Mouse (Mus musculus) CH12.LX (cell line): Measurements from ENCODE around the gene Brd3. TPM values are rescaled to one million over a fixed set of nuclear protein-coding genes. Genes with fewer than 3 reads are reported as not detected.

Experiments used
- DNase-seq: peaks from one replicate; pipeline ENCODE4 v3.0.0-alpha.2; 2013; ENCODE audit errors: extremely low read depth
- H3K27ac ChIP-seq: 2 replicates; pipeline ENCODE4 v1.5.1; 2012; ENCODE audit warnings: low read depth, mild to moderate bottlenecking, control low read depth, moderate library complexity; ENCODE audit not compliant: insufficient read depth
- H3K27me3 ChIP-seq: replicated peaks from 2 replicates; pipeline ENCODE3; 2012; ENCODE audit warnings: inconsistent platforms
- H3K36me3 ChIP-seq, 2 experiments: replicated peaks in 1 of 2; 2 replicates each; pipeline versions ENCODE3 to v1.6.1; 2012; ENCODE audit warnings: inconsistent platforms in 1 of 2, low read length in 1 of 2, mild to moderate bottlenecking in 1 of 2, mixed read lengths in 1 of 2, moderate library complexity in 1 of 2; ENCODE audit not compliant: control insufficient read depth in 1 of 2, insufficient read depth in 1 of 2
- H3K4me1 ChIP-seq, 2 experiments: 2 replicates each; pipeline ENCODE4 v1.6.1; 2012; ENCODE audit warnings: inconsistent platforms in 1 of 2, moderate library complexity in 1 of 2; ENCODE audit not compliant: insufficient read depth in 2 of 2, control insufficient read depth in 1 of 2
- H3K4me2 ChIP-seq: 2 replicates; pipeline ENCODE4 v1.6.1; 2012; ENCODE audit warnings: low read depth, mild to moderate bottlenecking, control low read depth; ENCODE audit not compliant: poor library complexity, insufficient read depth, severe bottlenecking
- H3K4me3 ChIP-seq, 3 experiments: fragments of 150-350 bp in 1 of 3; sonication (generic) in 1 of 3; replicated peaks in 1 of 3; 2 replicates each; pipeline versions ENCODE3 to v1.5.1; 2011 to 2012; ENCODE audit warnings: low read depth in 2 of 3, low read length in 2 of 3, mild to moderate bottlenecking in 2 of 3, moderate library complexity in 2 of 3, control low read depth in 1 of 3, improper control_type of control experiment in 1 of 3, inconsistent platforms in 1 of 3, mixed read lengths in 1 of 3; ENCODE audit not compliant: poor library complexity in 1 of 3
- H3K79me2 ChIP-seq: replicated peaks from 2 replicates; pipeline ENCODE4 v1.6.1; 2012; ENCODE audit warnings: mild to moderate bottlenecking, moderate library complexity; ENCODE audit not compliant: control insufficient read depth, poor library complexity, insufficient read depth, severe bottlenecking; ENCODE audit errors: extremely low read depth
- H3K9ac ChIP-seq: 2 replicates; pipeline ENCODE4 v1.6.1; 2012; ENCODE audit warnings: low read depth, mild to moderate bottlenecking, control low read depth, moderate library complexity; ENCODE audit not compliant: insufficient read depth
- H3K9me3 ChIP-seq: replicated peaks from 2 replicates; pipeline ENCODE3; 2012; ENCODE audit warnings: low read length, inconsistent platforms, mixed read lengths
- CTCF ChIP-seq, 2 experiments: IDR thresholded peaks in 1 of 2; conservative IDR thresholded peaks in 1 of 2; 2 replicates each; pipeline ENCODE4 v1.5.1; 2011 to 2012; ENCODE audit warnings: low read depth in 2 of 2, low read length in 2 of 2, improper control_type of control experiment in 1 of 2, inconsistent platforms in 1 of 2, mild to moderate bottlenecking in 1 of 2, moderate library complexity in 1 of 2
- ELF1 ChIP-seq: IDR thresholded peaks from 2 replicates; pipeline ENCODE4 v1.6.1; 2014; ENCODE audit warnings: low read depth, mild to moderate bottlenecking, inconsistent platforms, low read length, improper control_type of control experiment
- EP300 ChIP-seq: IDR thresholded peaks from 2 replicates; pipeline ENCODE4 v1.6.1; 2011; ENCODE audit warnings: low read length, improper control_type of control experiment
- GABPA ChIP-seq: IDR thresholded peaks from 2 replicates; pipeline ENCODE4 v1.6.1; 2012; ENCODE audit warnings: low read depth, low read length, improper control_type of control experiment, inconsistent platforms; ENCODE audit not compliant: insufficient replicate concordance
- HCFC1 ChIP-seq: IDR thresholded peaks from 2 replicates; pipeline ENCODE4 v1.6.1; 2012; ENCODE audit warnings: low read depth, mild to moderate bottlenecking, inconsistent platforms, low read length, improper control_type of control experiment
- IRF4 ChIP-seq: IDR thresholded peaks from 2 replicates; pipeline ENCODE4 v1.6.1; 2014; ENCODE audit warnings: low read depth, mild to moderate bottlenecking, inconsistent platforms, low read length, improper control_type of control experiment
- JUN ChIP-seq: IDR thresholded peaks from 2 replicates; pipeline ENCODE4 v1.6.1; 2011; ENCODE audit warnings: low read depth, mild to moderate bottlenecking, low read length, improper control_type of control experiment, moderate library complexity; ENCODE audit not compliant: insufficient read depth
- JUND ChIP-seq: conservative IDR thresholded peaks from 2 replicates; pipeline ENCODE4 v1.6.1; 2011; ENCODE audit warnings: low read depth, low read length, improper control_type of control experiment
- KAT2A ChIP-seq: IDR thresholded peaks from 2 replicates; pipeline ENCODE4 v1.6.1; 2012; ENCODE audit warnings: low read length, improper control_type of control experiment, inconsistent platforms; ENCODE audit not compliant: insufficient replicate concordance
- MAFK ChIP-seq: IDR thresholded peaks from 2 replicates; pipeline ENCODE4 v1.6.1; 2011; ENCODE audit warnings: low read length, improper control_type of control experiment; ENCODE audit not compliant: insufficient replicate concordance
- MEF2A ChIP-seq: IDR thresholded peaks from 2 replicates; pipeline ENCODE4 v1.6.1; 2014; ENCODE audit warnings: low read depth, mild to moderate bottlenecking, inconsistent platforms, low read length, improper control_type of control experiment, borderline replicate concordance
- MXI1 ChIP-seq: IDR thresholded peaks from 2 replicates; pipeline ENCODE4 v1.6.1; 2011; ENCODE audit warnings: mild to moderate bottlenecking, low read depth, low read length, improper control_type of control experiment
- MYC ChIP-seq: IDR thresholded peaks from 2 replicates; pipeline ENCODE4 v1.6.1; 2011; ENCODE audit warnings: low read depth, mild to moderate bottlenecking, improper control_type of control experiment, low read length
- POLR2A ChIP-seq: IDR thresholded peaks from 2 replicates; pipeline ENCODE4 v1.6.1; 2011; ENCODE audit warnings: low read depth, mild to moderate bottlenecking, improper control_type of control experiment, low read length
- RCOR1 ChIP-seq: conservative IDR thresholded peaks from 2 replicates; pipeline ENCODE4 v1.6.1; 2012; ENCODE audit warnings: low read depth, mild to moderate bottlenecking, inconsistent platforms, low read length, improper control_type of control experiment
- SIN3A ChIP-seq: IDR thresholded peaks from 2 replicates; pipeline ENCODE4 v1.6.1; 2012; ENCODE audit warnings: low read length, improper control_type of control experiment, inconsistent platforms
- SMC3 ChIP-seq: IDR thresholded peaks from 2 replicates; pipeline ENCODE4 v1.6.1; 2011; ENCODE audit warnings: low read depth, low read length, improper control_type of control experiment
- TBP ChIP-seq: conservative IDR thresholded peaks from 2 replicates; pipeline ENCODE4 v1.6.1; 2011; ENCODE audit warnings: low read depth, low read length, improper control_type of control experiment
- USF1 ChIP-seq: IDR thresholded peaks from 2 replicates; pipeline ENCODE4 v1.6.1; 2014; ENCODE audit warnings: low read depth, mild to moderate bottlenecking, inconsistent platforms, low read length, improper control_type of control experiment
- USF2 ChIP-seq: conservative IDR thresholded peaks from 2 replicates; pipeline ENCODE4 v1.6.1; 2011; ENCODE audit warnings: low read depth, low read length, improper control_type of control experiment
- ZKSCAN1 ChIP-seq: IDR thresholded peaks from 2 replicates; pipeline ENCODE4 v1.6.1; 2012; ENCODE audit warnings: low read depth, inconsistent platforms, low read length, improper control_type of control experiment, borderline replicate concordance
- ZNF384 ChIP-seq: IDR thresholded peaks from 2 replicates; pipeline ENCODE4 v1.6.1; 2012; ENCODE audit warnings: low read depth, low read length, improper control_type of control experiment, inconsistent platforms
- dilution Hi-C: fragments of 300-500 bp; cut with MboI; formaldehyde crosslinking; loops from 2 replicates; pipeline ENCODE4 v1.14.3; 2020; ENCODE audit warnings: low sequenced_read_pairs; ENCODE audit not compliant: extremely low pct_unique_long_range_greater_than_20kb, extremely low pct_ligation_motif_present
- in situ Hi-C: fragments of 300-500 bp; cut with MboI; formaldehyde crosslinking; loops from 3 replicates; pipeline ENCODE4 v1.14.3; 2019; ENCODE audit warnings: low sequenced_read_pairs, low pct_ligation_motif_present, low pct_unique_long_range_greater_than_20kb, mixed read lengths
- polyA plus RNA-seq: library from polyadenylated mRNA; unstranded; fragments of >175 nt; gene quantifications from 2 replicates; pipeline ENCODE4 v1.2.1, GENCODE M21; 2012; ENCODE audit warnings: low read depth; ENCODE audit not compliant: insufficient read length
- total RNA-seq, 2 experiments: library from RNA; depleted of rRNA; stranded (reverse); fragments of 300-350 nt in 1 of 2; fragments of >200 nt in 1 of 2; gene quantifications; 2 replicates each; pipeline ENCODE4 v1.2.3; 2012 to 2014

The Brd3 gene
- total RNA-seq (2012; rRNA removed), result 5.2 and 6.6 TPM in 2 replicates
- total RNA-seq (2014; rRNA removed), result 2.5 TPM in 2 replicates
- polyA plus RNA-seq, result 15.6 and 17.1 TPM in 2 replicates

- TF ChIP-seq MAFK (no peak), USF2 (no peak), CTCF (conservative IDR thresholded peaks at IDR 0.05 in 1 of 2, IDR thresholded peaks at IDR 0.05 in 1 of 2; ENCODE audit: low read depth in 2 of 2, low read length in 2 of 2) (no peak), SIN3A (no peak), USF1 (no peak), ZNF384 (no peak), IRF4 (no peak), MEF2A (no peak), MYC (no peak), EP300 (no peak), ZKSCAN1 (no peak), POLR2A (no peak), KAT2A (no peak), HCFC1 (no peak), GABPA (no peak), TBP (no peak), ELF1 (no peak)
These were observed at the start of gene Brd3 for GRCm38 (mm10) chr2:27507562-27507961. Gene Brd3, minus strand, starts transcription at chr2:27507662.

GRCm38 (mm10) chr2:27556921-27557320 lies 49.5 kb upstream of the Brd3 start:
- Histone ChIP-seq H3K27ac (no peak overlapping the region), H3K9me3 (no peaks in the 10 kb centered on the region), H3K9ac (no peak overlapping the region), H3K36me3 (no peaks in the 10 kb centered on the region), H3K4me1 (no peaks in the 10 kb centered on the region; a peak in 1 of 4 replicates), H3K79me2 (no peaks in the 10 kb centered on the region), H3K4me3 (no peak overlapping the region), H3K4me2 (no peak overlapping the region), H3K27me3 (peaks cover 55% of the 10 kb centered on the region)
- TF ChIP-seq ZKSCAN1 (no peak), USF1 (no peak), POLR2A (no peak), GABPA (no peak), JUND (no peak), RCOR1 (no peak), SMC3 (no peak), JUN (no peak), USF2 (no peak), ELF1 (no peak), MXI1 (no peak), SIN3A (no peak)
- DNase-seq, result no peak
- dilution Hi-C loops (no loop called here), in situ Hi-C loops (loop anchor here (25.0 kb wide), 1 partner anchor 405 kb away; no protein-coding TSS in a partner anchor)

More at GRCm38 (mm10) chr2:27507562-27507961, at the start of gene Brd3:
- dilution Hi-C loops (no loop called here), in situ Hi-C loops (no loop called here)
- no peak for DNase-seq
- Histone ChIP-seq H3K4me2 (no peak within 1 kb of the TSS), H3K9ac (no peak within 1 kb of the TSS), H3K79me2 (no peaks in the 10 kb centered on the region), H3K36me3 (no peaks in the 10 kb centered on the region), H3K9me3 (no peaks in the 10 kb centered on the region), H3K27me3 (no peaks in the 10 kb centered on the region), H3K4me1 (peaks cover 6 to 12% of the 10 kb centered on the region in 2 experiments; a peak in 3 of 4 replicates), H3K27ac (no peak within 1 kb of the TSS), H3K4me3 (no peak within 1 kb of the TSS)
